In genomic region chr11:70585457-70585856, GRCm38 (mm10) we compare ENCODE assay signal across 8 mouse cellular contexts. TPM values are rescaled to one million over a fixed set of nuclear protein-coding genes. Genes with fewer than 3 reads are reported as not detected.
DNase-seq lines count a peak whose midpoint lies in the region; ATAC-seq lines count a peak whose summit lies in the region.

No protein-coding gene starts in this region.

- no peaks in the 10 kb centered on the region for H3K9me3 ChIP-seq in forebrain, embryonic 13.5 days (replicated peaks)
- no peaks in the 10 kb centered on the region for H3K9me3 ChIP-seq in hindbrain, embryonic 13.5 days
- no peaks in the 10 kb centered on the region for H3K9me3 ChIP-seq in lung, embryonic 15.5 days

- no peak for ATAC-seq in forebrain, embryonic 13.5 days
- ATAC-seq in hindbrain, embryonic 13.5 days (ENCODE audit: low FRiP score) = no peak
- ATAC-seq in lung, embryonic 15.5 days (ENCODE audit: borderline replicate concordance, extremely low read depth, low FRiP score, low TSS enrichment) = no peak

- H3K4me1 ChIP-seq in forebrain, embryonic 13.5 days = peaks cover 36% of the 10 kb centered on the region
- H3K4me1 ChIP-seq in hindbrain, embryonic 13.5 days (replicated peaks) = peaks cover 40% of the 10 kb centered on the region
- H3K4me1 ChIP-seq in lung, embryonic 15.5 days = peaks cover 47% of the 10 kb centered on the region

- peak overlapping the region; percentile 18; the same call in 1 of the 2 replicates for H3K9ac ChIP-seq in forebrain, embryonic 13.5 days
- H3K9ac ChIP-seq in hindbrain, embryonic 13.5 days = peak overlapping the region; percentile 46; the same call in 1 of the 2 replicates
- no peak overlapping the region for H3K9ac ChIP-seq in lung, embryonic 15.5 days

- intact Hi-C loops in left cerebral cortex, postnatal 14 days (cut with DNase I) = no loop called here

- 42% methylated on average over 7 of the region's 7 CpGs for WGBS in forebrain, embryonic 13.5 days
- WGBS in hindbrain, embryonic 13.5 days = 40% methylated on average over 7 of the region's 7 CpGs
- 37% methylated on average over 7 of the region's 7 CpGs for WGBS in lung, embryonic 15.5 days

- DNase-seq in 416B (ENCODE audit: low read depth) = peak; percentile 74
- DNase-seq in ZHBTc4 (ENCODE audit: low read depth, low spot score) = peak; percentile 23
- DNase-seq in urinary bladder, postnatal 14 days (ENCODE audit: low spot score) = peak; percentile 90
- no peak for DNase-seq in left cerebral cortex, postnatal 14 days (ENCODE audit: low spot score in 2 of 2)
- DNase-seq in layer of hippocampus, postnatal 14 days (ENCODE audit: low spot score in 2 of 2) = no peak

- no peak overlapping the region for H3K4me3 ChIP-seq in forebrain, embryonic 13.5 days
- no peak overlapping the region for H3K4me3 ChIP-seq in hindbrain, embryonic 13.5 days
- H3K4me3 ChIP-seq in lung, embryonic 15.5 days = no peak overlapping the region

- no peak overlapping the region for H3K4me2 ChIP-seq in forebrain, embryonic 13.5 days
- no peak overlapping the region for H3K4me2 ChIP-seq in hindbrain, embryonic 13.5 days
- no peak overlapping the region; the same call in 1 of the 2 replicates for H3K4me2 ChIP-seq in lung, embryonic 15.5 days

- no peaks in the 10 kb centered on the region for H3K36me3 ChIP-seq in forebrain, embryonic 13.5 days (ENCODE audit: poor library complexity, severe bottlenecking)
- 0 out of 2 replicates have a peak, but pooled peaks cover 4% of the 10 kb centered on the region for H3K36me3 ChIP-seq in hindbrain, embryonic 13.5 days
- no peaks in the 10 kb centered on the region for H3K36me3 ChIP-seq in lung, embryonic 15.5 days

- no peaks in the 10 kb centered on the region for H3K27me3 ChIP-seq in forebrain, embryonic 13.5 days
- no peaks in the 10 kb centered on the region for H3K27me3 ChIP-seq in hindbrain, embryonic 13.5 days
- no peaks in the 10 kb centered on the region for H3K27me3 ChIP-seq in lung, embryonic 15.5 days

- H3K27ac ChIP-seq in forebrain, embryonic 13.5 days = no peak overlapping the region; the same call in 1 of the 2 replicates
- peak overlapping the region; percentile 30; the same call in 1 of the 2 replicates for H3K27ac ChIP-seq in hindbrain, embryonic 13.5 days
- H3K27ac ChIP-seq in lung, embryonic 15.5 days = peak overlapping the region; percentile 27; the same call in 1 of the 2 replicates

RNA-seq across cellular contexts. Expression of gene Mink1, which starts 22.8 kb away (rescaled TPM):
- 10.6 and 11.2 TPM in 2 replicates for polyA plus RNA-seq in forebrain, embryonic 13.5 days (2015; fragmentation: Nextera tagmentation; extraction: Ambion mirVana)
- polyA plus RNA-seq in hindbrain, embryonic 13.5 days (2015; fragmentation: Nextera tagmentation; extraction: Ambion mirVana) = 14.2 and 15.3 TPM in 2 replicates
- polyA plus RNA-seq in lung, embryonic 15.5 days (2015; fragmentation: Nextera tagmentation; extraction: Ambion mirVana) = 8.6 and 10.8 TPM in 2 replicates
- 100 to 1,000 TPM; 346 to 351 TPM for total RNA-seq in left cerebral cortex, postnatal 14 days (2021)
- total RNA-seq in layer of hippocampus, postnatal 14 days (2021) = 100 to 1,000 TPM; 350 to 366 TPM

RNA-seq across cellular contexts. Expression of gene 4930544D05Rik, which starts 30.2 kb away (rescaled TPM):
- polyA plus RNA-seq in forebrain, embryonic 13.5 days (2015; fragmentation: Nextera tagmentation; extraction: Ambion mirVana) = not detected in 2 replicates
- polyA plus RNA-seq in hindbrain, embryonic 13.5 days (2015; fragmentation: Nextera tagmentation; extraction: Ambion mirVana) = not detected in 2 replicates
- not detected in 2 replicates for polyA plus RNA-seq in lung, embryonic 15.5 days (2015; fragmentation: Nextera tagmentation; extraction: Ambion mirVana)
- 1 to 10 TPM in 1 of 2 experiments, under 1 TPM in 1; 0.51 to 1.2 TPM for total RNA-seq in left cerebral cortex, postnatal 14 days (2021)
- total RNA-seq in layer of hippocampus, postnatal 14 days (2021) = under 1 TPM; 0.88 TPM

RNA-seq across cellular contexts. Expression of gene Chrne, which starts 33.6 kb away (rescaled TPM):
- not detected in 2 replicates for polyA plus RNA-seq in forebrain, embryonic 13.5 days (2015; fragmentation: Nextera tagmentation; extraction: Ambion mirVana)
- polyA plus RNA-seq in hindbrain, embryonic 13.5 days (2015; fragmentation: Nextera tagmentation; extraction: Ambion mirVana) = not detected in 2 replicates
- polyA plus RNA-seq in lung, embryonic 15.5 days (2015; fragmentation: Nextera tagmentation; extraction: Ambion mirVana) = 0.26 TPM in 1 of 2 replicates, not detected in the other
- total RNA-seq in left cerebral cortex, postnatal 14 days (2021) = not detected
- under 1 TPM; 0.32 to 0.57 TPM for total RNA-seq in layer of hippocampus, postnatal 14 days (2021)

RNA-seq across cellular contexts. Expression of gene Pld2, which starts 45.6 kb away (rescaled TPM):
- polyA plus RNA-seq in forebrain, embryonic 13.5 days (2015; fragmentation: Nextera tagmentation; extraction: Ambion mirVana) = 2.9 and 4.6 TPM in 2 replicates
- polyA plus RNA-seq in hindbrain, embryonic 13.5 days (2015; fragmentation: Nextera tagmentation; extraction: Ambion mirVana) = 9.0 and 10.1 TPM in 2 replicates
- 8.6 and 8.9 TPM in 2 replicates for polyA plus RNA-seq in lung, embryonic 15.5 days (2015; fragmentation: Nextera tagmentation; extraction: Ambion mirVana)
- 10 to 100 TPM; 14.8 to 17.4 TPM for total RNA-seq in left cerebral cortex, postnatal 14 days (2021)
- 10 to 100 TPM; 21.9 to 24.5 TPM for total RNA-seq in layer of hippocampus, postnatal 14 days (2021)

RNA-seq across cellular contexts. Expression of gene Gm40193, which starts 52.7 kb away (rescaled TPM):
- not detected in 2 replicates for polyA plus RNA-seq in forebrain, embryonic 13.5 days (2015; fragmentation: Nextera tagmentation; extraction: Ambion mirVana)
- not detected in 2 replicates for polyA plus RNA-seq in hindbrain, embryonic 13.5 days (2015; fragmentation: Nextera tagmentation; extraction: Ambion mirVana)
- not detected in 2 replicates for polyA plus RNA-seq in lung, embryonic 15.5 days (2015; fragmentation: Nextera tagmentation; extraction: Ambion mirVana)
- not detected for total RNA-seq in left cerebral cortex, postnatal 14 days (2021)
- total RNA-seq in layer of hippocampus, postnatal 14 days (2021) = not detected

Comparison
In these comparisons a context has a peak if more than half of its experiments do, and no peak if none do; other contexts are left out.
1. DNase-seq: peak in 416B (single experiment), ZHBTc4 (single experiment) and urinary bladder, postnatal 14 days (single experiment); none in left cerebral cortex, postnatal 14 days (0 of 2) and layer of hippocampus, postnatal 14 days (0 of 2).